Mouse (Mus musculus) ES-E14 (cell line): ENCODE measurements around the gene Nalcn.
A peak's percentile ranks its signal among the peaks of the same experiment; 100 is the strongest.

Experiments used
- CHD2 ChIP-seq: IDR thresholded peaks from 2 replicates; pipeline ENCODE4 v1.6.1; 2014; ENCODE audit warnings: mild to moderate bottlenecking, low read depth, low read length, inconsistent platforms
- HCFC1 ChIP-seq: IDR thresholded peaks from 2 replicates; pipeline ENCODE4 v1.6.1; 2012; ENCODE audit warnings: low read length, inconsistent platforms, borderline replicate concordance; ENCODE audit not compliant: insufficient read depth
- MAFK ChIP-seq: IDR thresholded peaks from 2 replicates; pipeline ENCODE4 v1.6.1; 2014; ENCODE audit warnings: mild to moderate bottlenecking, low read depth, low read length, inconsistent platforms; ENCODE audit not compliant: insufficient read depth
- ZC3H11A ChIP-seq: IDR thresholded peaks from 2 replicates; pipeline ENCODE4 v1.6.1; 2012; ENCODE audit warnings: low read depth, mild to moderate bottlenecking, inconsistent platforms, low read length, borderline replicate concordance
- ZNF384 ChIP-seq: IDR thresholded peaks from 2 replicates; pipeline ENCODE4 v1.6.1; 2012; ENCODE audit warnings: low read depth, low read length, inconsistent platforms

DNA sequence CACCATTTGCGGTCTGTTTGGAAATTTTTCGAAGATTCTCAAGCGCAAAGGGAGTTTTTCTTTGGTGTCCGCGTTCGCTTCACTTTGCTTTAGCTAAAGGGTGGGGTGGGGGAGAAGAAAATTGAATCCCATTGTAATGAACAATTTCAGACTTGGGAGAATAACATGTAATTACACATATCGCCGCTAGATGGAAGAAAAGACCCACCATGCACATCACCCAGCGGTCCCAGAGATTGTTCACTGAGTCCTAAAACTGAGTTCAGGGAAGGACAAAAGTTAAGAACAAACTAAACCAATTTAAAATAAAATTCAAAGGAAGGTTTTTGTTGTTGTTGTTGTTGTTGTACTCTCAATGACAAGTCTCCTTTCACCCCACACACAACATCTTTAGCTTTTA, 255.4 kb downstream of the Nalcn start:
- no peak for TF ChIP-seq ZNF384
- peak; percentile 95 for TF ChIP-seq ZC3H11A
- no peak for TF ChIP-seq CHD2
- TF ChIP-seq HCFC1: no peak
- no peak for TF ChIP-seq MAFK
